Mouse (Mus musculus) C2C12 (cell line): ENCODE results near the gene Tm6sf1. TPM values are rescaled to one million over a fixed set of nuclear protein-coding genes. Genes with fewer than 3 reads are reported as not detected.

Experiments
- H3K27me3 ChIP-seq: one replicate; pipeline ENCODE4 v1.6.1; 2011; ENCODE audit not compliant: control insufficient read depth, insufficient read depth, insufficient read length
- H3K36me3 ChIP-seq: one replicate; pipeline ENCODE4 v1.6.1; 2011; ENCODE audit not compliant: control insufficient read depth, insufficient read depth
- H3K4me3 ChIP-seq: one replicate; pipeline ENCODE4 v1.5.1; 2011; ENCODE audit warnings: mild to moderate bottlenecking, control low read depth; ENCODE audit not compliant: poor library complexity, insufficient read depth, severe bottlenecking
- H3K79me2 ChIP-seq: one replicate; pipeline ENCODE4 v1.6.1; 2011; ENCODE audit not compliant: control insufficient read depth, insufficient read depth
- H3K79me3 ChIP-seq: one replicate; pipeline ENCODE4 v1.6.1; 2011; ENCODE audit warnings: low read depth, control low read depth
- H3ac ChIP-seq: one replicate; pipeline ENCODE3; 2011; ENCODE audit warnings: low read depth; ENCODE audit not compliant: control insufficient read depth, insufficient read length
- CEBPB ChIP-seq: IDR thresholded peaks from one replicate; pipeline ENCODE4 v1.6.1; 2011; ENCODE audit warnings: low read depth, mild to moderate bottlenecking, control low read depth, moderate library complexity
- CTCF ChIP-seq: IDR thresholded peaks from one replicate; pipeline ENCODE4 v1.5.1; 2011; ENCODE audit not compliant: control insufficient read depth, insufficient read depth, insufficient read length
- FOSL1 ChIP-seq: IDR thresholded peaks from one replicate; pipeline ENCODE4 v1.8.0; 2011; ENCODE audit warnings: mild to moderate bottlenecking, low read length; ENCODE audit not compliant: poor library complexity, insufficient read depth, severe bottlenecking
- MAX ChIP-seq: IDR thresholded peaks from one replicate; pipeline ENCODE4 v1.6.1; 2011; ENCODE audit warnings: mild to moderate bottlenecking, control low read depth
- MYOD1 ChIP-seq: IDR thresholded peaks from one replicate; pipeline ENCODE4 v1.6.1; 2011; ENCODE audit warnings: low read depth; ENCODE audit not compliant: control insufficient read depth, insufficient read length
- MYOG ChIP-seq: IDR thresholded peaks from one replicate; pipeline ENCODE4 v1.6.1; 2011; ENCODE audit not compliant: control insufficient read depth, insufficient read length; ENCODE audit errors: extremely low read depth
- USF1 ChIP-seq: IDR thresholded peaks from one replicate; pipeline ENCODE4 v1.6.1; 2011; ENCODE audit warnings: low read depth, mild to moderate bottlenecking, control low read depth, moderate library complexity
- polyA plus RNA-seq: library from polyadenylated mRNA; unstranded; fragments of >200 nt; fragmentation: generic; extraction: Trizol; gene quantifications from one replicate; pipeline ENCODE4 v1.2.1, GENCODE M21; 2012; ENCODE audit warnings: missing spikeins

Gene Tm6sf1
- polyA plus RNA-seq, 1 experiment, result 0.05 TPM

DNA sequence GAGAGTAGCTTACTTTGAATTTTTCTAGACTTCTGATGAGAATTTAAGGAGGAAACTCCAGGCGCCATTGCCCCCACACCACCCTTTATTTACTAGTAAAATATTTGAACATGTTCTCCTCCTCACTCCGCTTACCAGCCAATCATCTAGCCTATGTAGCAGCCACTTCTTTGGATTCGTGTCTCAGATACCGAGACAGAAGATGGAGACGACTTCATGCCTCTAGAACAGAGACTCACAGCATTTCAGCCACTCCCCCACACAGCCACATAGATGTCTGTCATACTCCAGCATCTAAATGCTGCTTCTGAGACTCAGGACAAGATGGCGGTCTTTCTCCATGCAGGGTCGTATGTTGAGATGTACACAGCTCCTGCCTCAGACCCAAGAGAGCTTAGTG lies 16.7 kb upstream of the Tm6sf1 start:
- Histone ChIP-seq H3K27me3 (peaks cover 13% of the 10 kb centered on the region), H3K79me2 (no peaks in the 10 kb centered on the region), H3K4me3 (no peak overlapping the region), H3K79me3 (no peaks in the 10 kb centered on the region), H3K36me3 (no peaks in the 10 kb centered on the region), H3ac (no peak overlapping the region)
- no peak for TF ChIP-seq MYOG
- no peak for TF ChIP-seq MAX
- TF ChIP-seq USF1, result no peak
- no peak for TF ChIP-seq CEBPB
- no peak for TF ChIP-seq CTCF
- no peak for TF ChIP-seq MYOD1
- TF ChIP-seq FOSL1, result no peak

DNA sequence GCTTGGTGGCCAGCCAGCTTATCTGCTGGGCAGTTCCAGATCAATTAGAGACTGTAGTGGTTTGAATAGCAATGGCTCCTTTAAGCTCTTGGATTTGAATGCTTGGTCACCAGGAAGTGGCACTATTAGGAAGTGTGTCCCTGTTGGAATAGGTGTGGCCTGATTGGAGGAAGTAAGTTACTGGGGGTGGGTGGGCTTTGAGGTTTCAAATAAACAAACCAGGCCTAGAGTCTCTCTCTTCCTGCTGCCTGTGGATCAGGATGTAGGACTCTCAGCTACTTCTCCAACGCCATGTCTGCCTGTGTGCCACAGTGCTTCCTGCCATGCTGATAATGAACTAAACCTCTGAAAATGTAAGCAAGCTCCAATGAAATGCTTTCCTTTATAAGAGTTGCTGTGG lies 15.8 kb upstream of the Tm6sf1 start:
- Histone ChIP-seq H3K79me2 (no peaks in the 10 kb centered on the region), H3K27me3 (peaks cover 16% of the 10 kb centered on the region), H3K4me3 (no peak overlapping the region), H3ac (no peak overlapping the region), H3K79me3 (no peaks in the 10 kb centered on the region), H3K36me3 (no peaks in the 10 kb centered on the region)
- TF ChIP-seq CTCF (no peak), MYOG (no peak), FOSL1 (no peak), MAX (no peak), MYOD1 (no peak), USF1 (no peak), CEBPB (no peak)

DNA sequence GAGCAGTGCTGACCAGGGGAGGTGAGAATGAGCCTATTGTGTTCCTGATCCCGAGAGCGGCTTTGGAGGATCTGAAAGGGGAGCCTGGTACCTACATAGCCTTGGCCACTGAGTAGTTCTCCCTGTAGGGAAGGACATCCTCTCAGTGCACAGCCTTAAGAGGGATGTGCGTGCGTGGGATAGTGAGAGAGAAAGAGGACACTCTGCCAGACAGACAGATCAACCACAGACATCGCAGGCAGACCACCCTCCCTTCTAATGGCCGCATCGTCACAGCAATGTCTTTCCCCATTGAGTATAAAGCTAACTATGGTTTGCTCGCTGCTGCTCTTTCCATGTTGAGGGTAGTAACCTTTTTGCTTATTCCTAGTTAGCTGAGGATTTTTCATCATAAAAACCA lies 14.9 kb upstream of the Tm6sf1 start:
- Histone ChIP-seq H3K79me2 (no peaks in the 10 kb centered on the region), H3ac (no peak overlapping the region), H3K27me3 (peaks cover 19% of the 10 kb centered on the region), H3K79me3 (no peaks in the 10 kb centered on the region), H3K4me3 (no peak overlapping the region), H3K36me3 (no peaks in the 10 kb centered on the region)
- TF ChIP-seq MAX (no peak), CEBPB (no peak), CTCF (no peak)

DNA sequence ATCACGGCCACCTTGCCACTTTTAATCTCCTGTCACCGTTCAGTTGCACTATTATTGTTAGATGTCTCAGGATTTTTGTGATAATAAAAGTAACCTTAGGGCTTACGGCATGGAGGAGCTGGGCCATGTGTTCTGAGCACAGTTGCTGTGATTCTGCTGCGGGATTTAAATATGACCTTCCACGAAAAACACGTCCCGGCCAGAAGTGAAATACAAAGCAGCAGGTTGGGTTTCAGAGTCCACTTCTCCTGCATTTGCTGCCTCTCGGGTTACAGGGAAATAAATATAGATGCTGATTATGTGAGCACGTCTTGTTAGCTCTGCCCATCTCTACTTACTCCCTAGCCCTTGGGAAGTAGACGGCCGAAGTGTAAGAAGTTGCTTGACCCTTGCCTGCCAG lies 14.0 kb upstream of the Tm6sf1 start:
- no peak overlapping the region for H3ac ChIP-seq
- H3K79me2 ChIP-seq, result no peaks in the 10 kb centered on the region
- H3K27me3 ChIP-seq, result peaks cover 16% of the 10 kb centered on the region
- H3K36me3 ChIP-seq, result no peaks in the 10 kb centered on the region
- H3K79me3 ChIP-seq, result no peaks in the 10 kb centered on the region
- no peak overlapping the region for H3K4me3 ChIP-seq
- TF ChIP-seq USF1, result no peak
- TF ChIP-seq FOSL1, result no peak
- no peak for TF ChIP-seq MYOG
- no peak for TF ChIP-seq CEBPB
- no peak for TF ChIP-seq MYOD1
- TF ChIP-seq MAX, result no peak
- no peak for TF ChIP-seq CTCF

DNA sequence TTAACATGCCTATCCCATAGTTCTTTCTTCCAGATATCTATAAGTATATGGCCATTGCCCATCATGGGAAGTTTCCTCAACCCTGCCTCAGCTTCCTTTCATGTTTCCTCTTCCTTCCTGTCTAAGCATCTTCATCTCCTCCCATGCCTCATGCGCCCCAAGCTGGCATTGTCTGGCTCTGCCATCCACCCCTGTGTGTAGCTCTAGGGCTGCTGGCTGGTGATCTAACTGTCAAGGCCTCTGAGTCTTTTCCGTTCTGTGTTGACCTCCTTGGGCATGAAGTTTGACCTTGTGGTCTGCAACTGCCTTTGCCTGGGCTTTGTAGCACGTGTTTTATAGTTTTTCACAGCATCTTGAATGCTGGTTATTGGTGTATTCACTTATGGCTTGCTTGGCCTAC lies 13.5 kb upstream of the Tm6sf1 start:
- Histone ChIP-seq H3K4me3 (no peak overlapping the region), H3ac (no peak overlapping the region), H3K79me2 (no peaks in the 10 kb centered on the region), H3K36me3 (no peaks in the 10 kb centered on the region), H3K27me3 (peaks cover 14% of the 10 kb centered on the region), H3K79me3 (no peaks in the 10 kb centered on the region)
- TF ChIP-seq MAX, result no peak
- TF ChIP-seq CTCF, result no peak
- TF ChIP-seq MYOG, result no peak
- no peak for TF ChIP-seq FOSL1
- no peak for TF ChIP-seq CEBPB
- TF ChIP-seq MYOD1, result no peak
- TF ChIP-seq USF1, result no peak

DNA sequence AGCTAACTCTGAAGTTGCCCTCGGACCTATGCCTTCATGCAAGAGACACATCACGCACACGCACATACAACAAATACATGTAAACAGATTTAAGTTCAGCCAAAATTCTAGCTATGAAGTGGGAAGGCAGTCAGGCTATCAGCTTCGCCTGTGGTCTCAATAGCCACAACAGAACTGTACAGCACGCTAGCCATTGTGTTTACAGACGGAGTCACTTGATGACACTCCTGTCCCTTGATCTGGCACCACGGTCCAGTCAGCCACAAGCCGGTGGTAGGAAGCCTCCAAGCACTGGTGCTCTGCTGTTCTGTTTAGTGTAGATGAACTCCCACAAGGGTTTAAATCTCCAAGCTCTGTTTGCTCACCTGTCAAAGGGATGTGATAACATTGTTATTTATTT lies 12.8 kb upstream of the Tm6sf1 start:
- Histone ChIP-seq H3K27me3 (peaks cover 14% of the 10 kb centered on the region), H3K79me3 (no peaks in the 10 kb centered on the region), H3K36me3 (no peaks in the 10 kb centered on the region), H3K4me3 (no peak overlapping the region), H3K79me2 (no peaks in the 10 kb centered on the region), H3ac (no peak overlapping the region)
- no peak for TF ChIP-seq CEBPB
- TF ChIP-seq MYOD1, result no peak
- no peak for TF ChIP-seq FOSL1
- TF ChIP-seq MYOG, result no peak
- TF ChIP-seq CTCF, result no peak
- no peak for TF ChIP-seq USF1
- no peak for TF ChIP-seq MAX
